Mouse (Mus musculus) olfactory bulb, adult 2 months (tissue): ENCODE data around the gene Samsn1.

ENCODE experiments used
- CTCF ChIP-seq: fragments of 200-500 bp; IDR thresholded peaks from 2 replicates; pipeline ENCODE4 v1.5.1; 2012; ENCODE audit warnings: low read depth, mild to moderate bottlenecking, low read length, moderate library complexity; ENCODE audit not compliant: insufficient read depth
- POLR2A ChIP-seq: fragments of 200-500 bp; IDR thresholded peaks from 2 replicates; pipeline ENCODE4 v1.6.1; 2012; ENCODE audit warnings: mild to moderate bottlenecking, low read depth, low read length, moderate library complexity; ENCODE audit not compliant: insufficient read depth

DNA sequence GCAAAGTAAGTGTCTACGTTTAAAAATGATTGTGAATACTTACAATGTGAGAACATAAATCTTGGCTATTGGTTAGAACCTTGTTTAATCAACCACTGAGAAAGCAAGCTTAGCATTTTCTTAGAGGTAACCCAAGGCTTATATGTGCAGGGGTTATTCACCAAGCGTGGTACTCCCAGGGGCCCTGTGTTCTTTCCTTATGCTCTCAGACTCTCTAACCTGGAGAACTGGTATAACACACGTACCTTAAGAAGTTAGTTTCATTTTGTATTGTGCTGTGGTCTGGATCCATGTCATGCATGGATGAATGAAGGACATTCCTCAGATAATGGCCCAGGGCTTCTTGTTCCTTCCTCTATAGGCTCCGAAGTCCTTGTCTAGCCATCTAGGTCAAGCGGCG lies 173.0 kb downstream of the Samsn1 start:
- TF ChIP-seq CTCF (no peak), POLR2A (no peak)
